Mouse (Mus musculus) frontal cortex, postnatal 25 days (tissue): ENCODE data around the gene Ice1.

Experiments used
- DNase-seq, 2 experiments: peaks; one replicate each; pipeline ENCODE4 v3.0.0; 2022; ENCODE audit warnings: low spot score in 2 of 2

Ice1 gene

DNA sequence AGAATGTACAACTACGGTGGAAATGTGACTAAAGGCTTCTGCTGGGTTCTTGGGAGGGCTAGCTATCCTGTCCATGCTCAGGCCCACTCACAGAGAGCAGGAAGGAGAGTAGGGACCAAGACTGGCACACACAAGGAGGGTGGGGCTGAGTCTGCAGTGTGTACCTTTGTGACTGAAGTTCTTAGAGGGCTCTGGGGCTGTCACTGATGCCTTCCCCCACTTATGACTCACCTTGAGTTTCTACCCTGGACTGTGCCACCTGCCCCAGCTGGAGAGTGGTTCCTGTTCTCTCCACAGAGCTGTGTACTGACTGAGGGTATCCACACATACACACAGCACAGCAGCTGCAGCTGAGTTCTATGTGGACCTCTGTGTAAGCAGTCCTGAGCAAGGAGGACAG is 63.2 kb downstream of the Ice1 start:
- DNase-seq: no peak

DNA sequence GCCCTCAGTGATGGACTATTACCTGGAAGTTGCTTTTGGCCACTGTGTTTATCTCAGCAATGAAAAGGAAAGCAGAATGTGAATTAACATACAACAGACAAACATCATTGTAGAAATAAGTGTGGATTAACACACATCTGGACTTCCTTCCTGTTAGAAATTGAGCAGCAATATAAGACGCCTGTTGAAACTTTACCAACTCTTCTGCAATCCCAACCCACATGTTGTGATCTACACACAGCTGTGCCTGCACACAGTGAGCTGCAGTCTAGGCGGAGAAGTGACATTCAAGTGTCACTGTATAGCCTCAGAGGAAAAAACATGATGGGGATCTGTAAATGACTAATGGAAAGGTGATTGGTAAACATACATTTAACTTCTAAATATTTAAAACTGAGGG is 69.5 kb downstream of the Ice1 start:
- no peak for DNase-seq

- no peak for DNase-seq
Observed at GRCm38 (mm10) chr13:70553456-70553855, 84.0 kb downstream of the Ice1 start.

- no peak for DNase-seq
Observed at GRCm38 (mm10) chr13:70547457-70547856, 90.0 kb downstream of the Ice1 start.

DNA sequence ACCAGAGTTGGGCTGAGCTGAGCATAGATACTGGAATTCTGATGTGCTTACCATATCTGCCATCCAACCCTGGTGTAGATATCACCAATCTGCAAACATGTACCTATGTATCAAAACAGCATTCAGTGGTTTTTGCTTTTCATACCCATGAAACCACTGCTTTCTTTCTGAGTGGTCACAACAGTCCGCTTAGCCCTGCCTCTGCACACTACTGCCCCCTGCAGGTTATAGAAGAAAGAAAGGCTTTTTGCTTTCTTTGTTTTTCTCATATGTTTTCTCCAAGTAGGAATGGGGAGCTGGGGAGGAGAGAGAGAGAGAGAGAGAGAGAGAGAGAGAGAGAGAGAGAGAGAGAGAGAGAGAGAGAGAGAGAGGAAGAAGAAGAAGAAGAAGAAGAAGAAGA is 92.2 kb downstream of the Ice1 start:
- DNase-seq: no peak

DNA sequence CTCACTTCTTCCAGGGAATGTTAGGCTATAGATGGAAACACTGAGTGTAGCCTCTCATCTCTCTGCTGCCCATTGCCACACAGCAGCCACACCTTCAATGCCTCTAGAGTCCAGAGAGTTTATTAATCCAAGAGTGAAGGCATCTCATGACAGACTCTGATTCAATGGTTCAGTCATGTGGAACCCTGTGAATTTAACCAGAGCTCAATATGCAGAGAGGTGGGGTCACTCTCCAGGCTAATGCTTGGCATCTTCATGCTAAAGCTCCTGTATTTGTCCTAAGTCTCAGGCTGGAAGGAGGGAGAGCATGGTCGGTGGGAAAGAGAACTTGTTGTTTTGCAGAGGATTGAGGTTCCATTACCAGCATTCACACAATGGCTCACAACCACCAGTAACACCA is 97.6 kb downstream of the Ice1 start:
- no peak for DNase-seq

- DNase-seq: no peak
Observed at GRCm38 (mm10) chr13:70533412-70533811, 104.0 kb downstream of the Ice1 start.

DNA sequence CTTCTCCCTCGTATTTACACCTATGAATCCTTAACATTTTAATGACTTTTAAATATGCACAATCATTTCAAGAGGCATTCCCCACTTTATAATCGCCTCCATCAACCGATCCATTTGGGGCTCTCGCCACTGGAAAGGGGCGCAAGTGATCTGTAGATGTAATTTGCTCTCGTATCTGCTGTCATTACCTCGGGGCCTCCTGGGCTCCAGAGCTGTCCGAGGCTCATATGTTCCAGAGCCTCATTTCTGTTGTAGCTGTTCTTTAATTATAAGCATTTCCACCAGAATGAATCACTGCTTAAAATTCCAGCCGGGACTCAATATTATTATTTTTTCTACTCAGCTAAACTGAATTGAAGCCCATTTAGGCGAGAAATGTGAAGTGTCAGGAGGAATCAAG is 104.7 kb downstream of the Ice1 start:
- DNase-seq: no peak

GRCm38 (mm10) chr13:70517651-70518050 is 119.8 kb downstream of the Ice1 start:
- DNase-seq: no peak

DNA sequence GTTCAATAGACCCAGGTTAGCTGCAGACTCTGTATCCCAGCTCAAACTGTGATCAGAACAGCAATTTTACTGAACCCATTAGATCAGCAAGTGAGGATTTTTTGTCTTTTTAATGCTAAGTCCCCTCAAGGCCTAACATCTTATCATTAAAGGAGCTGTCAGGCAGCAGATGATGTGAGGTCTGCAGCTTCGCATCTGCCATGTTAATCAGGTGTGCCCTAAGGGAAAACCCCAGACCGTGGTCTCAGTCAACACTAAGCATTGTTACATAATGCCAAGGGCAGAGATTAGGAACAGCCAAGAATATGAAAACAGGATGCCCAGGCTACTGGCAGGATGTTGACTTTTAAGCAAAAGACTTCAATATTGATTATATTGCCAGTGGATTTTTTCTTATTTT is 122.4 kb downstream of the Ice1 start:
- no peak for DNase-seq

DNA sequence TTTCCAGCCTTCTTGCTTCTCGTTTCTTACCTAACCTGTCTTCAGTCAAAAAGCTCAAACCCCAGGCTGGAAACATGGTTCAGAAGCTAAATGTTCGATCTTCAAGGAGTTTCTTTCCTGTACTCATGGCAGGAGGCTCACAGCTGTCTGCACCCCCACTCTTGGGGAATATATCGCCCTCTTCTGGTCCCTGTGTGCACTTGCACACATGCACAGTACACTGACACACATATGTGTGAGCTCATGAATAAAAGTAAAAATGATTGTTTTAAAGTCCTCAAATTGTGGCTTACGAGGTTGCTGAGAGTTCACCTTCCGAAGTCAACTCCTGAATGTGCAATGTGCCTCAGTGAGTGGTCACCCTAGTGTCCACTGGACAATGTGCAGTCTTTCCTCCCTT is 127.2 kb downstream of the Ice1 start:
- no peak for DNase-seq

- DNase-seq: no peak
Observed at GRCm38 (mm10) chr13:70509375-70510016, 127.9 kb downstream of the Ice1 start.

- DNase-seq: no peak
Observed at GRCm38 (mm10) chr13:70508708-70509374, 128.6 kb downstream of the Ice1 start.
